Mouse (Mus musculus) E14TG2a.4 (cell line): ENCODE measurements around the gene Pak2.

Experiments
- CTCF ChIP-seq: conservative IDR thresholded peaks from 2 replicates; pipeline ENCODE4 v1.5.1; 2014; ENCODE audit warnings: low read length
- NANOG ChIP-seq: IDR thresholded peaks from 2 replicates; pipeline ENCODE4 v1.6.1; 2014; ENCODE audit warnings: borderline replicate concordance, low read length, mixed read lengths
- POU5F1 ChIP-seq: IDR thresholded peaks from 2 replicates; pipeline ENCODE4 v1.6.1; 2014; ENCODE audit warnings: low read length, borderline replicate concordance

- TF ChIP-seq CTCF, result no peak
- no peak for TF ChIP-seq NANOG
- TF ChIP-seq POU5F1, result no peak
These were observed 85.2 kb downstream of the Pak2 start for GRCm38 (mm10) chr16:31993946-31994345.
